Mouse (Mus musculus): ENCODE data around the gene Ccnf. TPM values are rescaled to one million over a fixed set of nuclear protein-coding genes. Genes with fewer than 3 reads are reported as not detected.

Gene Ccnf
- polyA plus RNA-seq, 1 experiment from 2014 or later: 61.9 TPM

DNA sequence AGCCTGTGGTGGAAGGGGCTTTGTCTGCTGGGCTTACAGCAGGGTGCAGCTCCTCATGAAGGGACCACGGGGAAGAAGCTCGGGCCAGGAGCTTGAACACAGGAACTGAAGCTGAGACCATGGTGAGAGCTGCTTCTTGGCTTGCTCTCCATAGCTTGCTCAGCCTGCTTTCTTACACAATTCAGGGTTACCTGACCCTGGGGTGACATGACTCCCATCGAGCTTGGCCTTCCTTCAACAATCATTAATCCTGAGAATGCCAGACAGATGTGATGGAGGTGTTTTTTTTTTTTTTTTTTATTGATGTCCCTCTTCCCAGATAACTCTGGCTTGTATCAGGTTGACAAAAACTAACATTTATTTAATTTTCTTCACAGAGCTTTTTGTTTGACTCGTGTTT, 7.7 kb upstream of the Ccnf start:
- H3K27me3 ChIP-seq: no peaks in the 10 kb centered on the region
- no peak overlapping the region for H3K4me2 ChIP-seq
- no peak overlapping the region for H3K4me3 ChIP-seq
- no peaks in the 10 kb centered on the region for H3K9me3 ChIP-seq
- ATAC-seq (ENCODE audit: insufficient number of reproducible peaks, insufficient read depth, low FRiP score, low TSS enrichment, low read depth): no peak
- no peaks in the 10 kb centered on the region for H3K36me3 ChIP-seq
- no peak overlapping the region for H3K27ac ChIP-seq
- no peaks in the 10 kb centered on the region for H3K4me1 ChIP-seq
- no peak overlapping the region for H3K9ac ChIP-seq
- 81% methylated on average over 4 of the region's 4 CpGs for WGBS

DNA sequence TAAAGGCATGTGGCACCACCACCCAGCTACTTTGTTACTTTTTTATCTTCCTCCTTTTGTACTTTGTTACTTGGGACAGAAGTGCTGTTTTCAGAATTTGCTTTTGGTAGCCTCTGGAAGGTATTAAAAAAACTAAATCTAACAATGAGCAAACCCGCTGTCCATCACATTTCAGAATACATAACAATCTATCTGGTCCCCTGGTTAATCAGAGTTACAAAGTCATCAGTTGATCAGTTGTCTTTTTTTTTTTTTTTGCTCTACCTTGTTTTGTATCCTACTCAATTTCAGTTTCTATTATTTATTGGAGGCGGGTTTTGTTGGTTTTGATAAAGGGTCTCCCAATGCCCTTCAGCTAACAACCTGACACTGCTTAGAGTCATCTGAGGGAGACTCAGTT, 1.0 kb upstream of the Ccnf start:
- no peak for ATAC-seq (ENCODE audit: insufficient number of reproducible peaks, insufficient read depth, low FRiP score, low TSS enrichment, low read depth)
- H3K27me3 ChIP-seq: no peaks in the 10 kb centered on the region
- no peak overlapping the region for H3K4me2 ChIP-seq
- peaks cover 16% of the 10 kb centered on the region for H3K36me3 ChIP-seq
- no peaks in the 10 kb centered on the region for H3K9me3 ChIP-seq
- peak overlapping the region; percentile 85; the same call in 1 of the 2 replicates for H3K27ac ChIP-seq
- 96% methylated on average over 2 of the region's 2 CpGs for WGBS
- H3K9ac ChIP-seq: no peak overlapping the region
- no peak overlapping the region for H3K4me3 ChIP-seq
- peaks cover 14% of the 10 kb centered on the region for H3K4me1 ChIP-seq

DNA sequence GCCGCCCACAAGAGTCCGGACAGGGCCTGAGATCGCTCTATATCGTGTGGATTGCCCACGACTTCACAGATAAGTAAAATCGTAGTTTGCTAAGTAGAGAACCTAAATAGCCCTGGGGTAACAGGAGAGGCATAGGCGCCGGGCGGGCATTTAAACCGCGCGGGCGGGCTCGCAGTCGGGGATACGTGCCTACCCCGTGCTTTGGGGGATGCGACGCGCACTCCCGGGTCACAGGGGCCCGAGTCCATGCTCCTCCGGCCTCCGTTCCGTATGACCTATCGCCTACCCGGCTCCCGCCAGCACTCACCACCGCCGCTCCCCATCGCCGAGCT, 330 bp downstream of the Ccnf start:
- ATAC-seq (ENCODE audit: insufficient number of reproducible peaks, insufficient read depth, low FRiP score, low TSS enrichment, low read depth): no peak
- WGBS: under 1% methylated on average over 32 of the region's 32 CpGs
- no peaks in the 10 kb centered on the region for H3K27me3 ChIP-seq

DNA sequence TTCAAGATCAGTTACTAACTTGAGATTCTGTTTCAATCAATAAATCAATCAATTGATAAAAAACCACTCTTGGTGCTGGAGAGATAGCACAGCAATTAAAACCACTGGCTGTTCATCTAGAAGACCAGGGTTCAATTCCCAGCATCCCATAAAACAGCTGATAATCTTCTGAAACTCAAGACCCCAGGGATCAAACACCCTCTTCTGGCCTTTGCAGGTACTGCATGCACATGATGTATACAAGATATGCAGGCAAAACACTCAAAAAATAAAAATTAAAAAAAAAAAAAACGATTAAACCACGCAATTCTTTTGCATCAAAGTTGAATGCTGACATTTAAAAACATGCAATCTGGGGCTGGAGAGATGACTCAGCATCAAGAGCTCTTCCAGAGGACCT, 2.6 kb downstream of the Ccnf start:
- peaks cover 14% of the 10 kb centered on the region for H3K4me1 ChIP-seq
- ATAC-seq (ENCODE audit: insufficient number of reproducible peaks, insufficient read depth, low FRiP score, low TSS enrichment, low read depth): no peak
- H3K9me3 ChIP-seq: no peaks in the 10 kb centered on the region
- H3K27me3 ChIP-seq: no peaks in the 10 kb centered on the region
- H3K4me2 ChIP-seq: no peak overlapping the region
- H3K27ac ChIP-seq: no peak overlapping the region
- H3K36me3 ChIP-seq: peaks cover 43% of the 10 kb centered on the region
- no peak overlapping the region for H3K9ac ChIP-seq
- 96% methylated on average over 2 of the region's 2 CpGs for WGBS
- H3K4me3 ChIP-seq: no peak overlapping the region

More for the DNA sequence above, 330 bp downstream of the Ccnf start:
- H3K4me2 ChIP-seq: peak overlapping the region; percentile 79
- peak overlapping the region; percentile 75 for H3K27ac ChIP-seq
- H3K9ac ChIP-seq: peak overlapping the region; percentile 89
- H3K9me3 ChIP-seq: no peaks in the 10 kb centered on the region
- H3K36me3 ChIP-seq: peaks cover 25% of the 10 kb centered on the region
- H3K4me1 ChIP-seq: peaks cover 14% of the 10 kb centered on the region
- H3K4me3 ChIP-seq: peak overlapping the region; percentile 74

DNA sequence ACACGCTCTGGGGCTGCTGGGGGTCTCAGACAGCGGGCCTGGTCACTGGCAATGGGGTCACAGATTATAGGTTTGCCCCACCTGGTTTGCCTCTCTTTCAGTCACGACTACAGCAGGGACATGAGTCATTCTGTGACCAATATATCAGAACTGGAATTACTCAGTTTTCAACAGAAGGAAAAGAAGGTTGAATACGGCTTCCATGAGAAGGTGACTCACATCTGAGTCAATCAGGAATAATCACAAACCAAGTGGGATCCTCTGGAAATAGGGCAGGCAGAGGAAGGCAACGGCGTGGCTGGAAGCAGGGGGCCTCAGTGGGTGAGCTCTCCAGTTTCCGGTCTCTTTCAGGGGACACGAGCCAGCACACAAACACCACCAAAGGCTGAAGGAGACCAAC, 7.2 kb downstream of the Ccnf start:
- H3K27ac ChIP-seq: no peak overlapping the region
- H3K36me3 ChIP-seq: peaks cover 88% of the 10 kb centered on the region
- no peaks in the 10 kb centered on the region for H3K4me1 ChIP-seq
- H3K27me3 ChIP-seq: no peaks in the 10 kb centered on the region
- no peak overlapping the region for H3K4me3 ChIP-seq
- no peaks in the 10 kb centered on the region for H3K9me3 ChIP-seq
- WGBS: 98% methylated on average over 8 of the region's 8 CpGs
- H3K9ac ChIP-seq: no peak overlapping the region
- H3K4me2 ChIP-seq: no peak overlapping the region
- ATAC-seq (ENCODE audit: insufficient number of reproducible peaks, insufficient read depth, low FRiP score, low TSS enrichment, low read depth): no peak

DNA sequence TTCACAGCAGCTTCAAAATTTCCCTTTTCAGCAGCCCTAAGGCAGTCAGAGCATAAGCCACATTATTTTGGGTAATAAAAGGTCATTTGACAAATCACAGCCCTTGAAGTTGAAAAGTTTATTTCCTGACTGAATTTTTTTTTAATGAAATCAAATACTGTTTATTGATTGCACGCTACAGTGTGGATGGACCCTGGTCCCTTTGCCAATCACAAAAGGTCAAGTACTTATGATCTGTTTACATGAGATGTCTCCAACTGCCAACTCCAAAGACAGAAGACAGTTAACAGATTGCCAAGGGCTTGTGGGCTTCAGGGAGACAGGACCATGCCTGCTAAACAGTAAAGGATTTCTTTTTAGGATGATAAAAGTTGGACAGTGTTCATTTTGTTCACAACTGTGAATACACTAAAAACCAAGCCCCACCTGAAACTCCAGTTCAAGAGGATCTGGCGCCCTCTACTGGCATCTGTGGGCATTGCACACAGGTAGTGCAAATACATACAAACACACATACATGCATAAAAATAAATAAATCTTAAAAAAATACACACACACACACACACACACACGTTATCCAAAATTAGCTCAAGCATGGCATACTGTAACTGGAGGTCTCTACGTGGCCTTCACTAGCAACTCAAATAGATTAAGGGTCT, 7.8 kb downstream of the Ccnf start:
- Histone ChIP-seq H3K9me3 (no peaks in the 10 kb centered on the region), H3K36me3 (peaks cover 88% of the 10 kb centered on the region), H3K4me3 (no peak overlapping the region), H3K9ac (no peak overlapping the region), H3K4me1 (no peaks in the 10 kb centered on the region), H3K4me2 (no peak overlapping the region), H3K27ac (no peak overlapping the region), H3K27me3 (no peaks in the 10 kb centered on the region)
- no peak for ATAC-seq (ENCODE audit: insufficient number of reproducible peaks, insufficient read depth, low FRiP score, low TSS enrichment, low read depth)
- WGBS: 84% methylated on average over 4 of the region's 4 CpGs

DNA sequence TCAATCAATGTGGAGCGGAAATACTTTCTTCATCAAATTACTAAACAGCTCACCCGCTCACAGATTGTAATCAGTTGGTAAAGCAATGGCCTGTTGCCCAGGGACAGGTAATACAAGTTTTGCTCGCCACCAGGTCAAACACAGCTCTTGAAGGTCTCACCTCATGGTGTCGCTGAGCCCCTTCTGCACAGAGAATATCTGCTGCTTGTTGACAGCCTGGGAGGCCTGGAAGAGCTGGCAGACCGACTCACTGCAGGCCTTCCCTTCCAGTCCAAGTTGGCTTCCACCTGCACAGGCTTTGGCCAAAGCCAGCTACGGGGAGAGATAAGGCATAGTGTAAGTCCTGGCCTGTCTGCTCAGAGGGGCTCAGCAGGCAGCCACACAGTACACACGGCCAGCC, 14.4 kb downstream of the Ccnf start:
- H3K4me1 ChIP-seq: no peaks in the 10 kb centered on the region
- H3K4me3 ChIP-seq: no peak overlapping the region
- H3K9ac ChIP-seq: no peak overlapping the region
- no peak overlapping the region for H3K4me2 ChIP-seq
- no peaks in the 10 kb centered on the region for H3K9me3 ChIP-seq
- peaks cover 99% of the 10 kb centered on the region for H3K36me3 ChIP-seq
- 92% methylated on average over 7 of the region's 7 CpGs for WGBS
- H3K27ac ChIP-seq: no peak overlapping the region
- no peak for ATAC-seq (ENCODE audit: insufficient number of reproducible peaks, insufficient read depth, low FRiP score, low TSS enrichment, low read depth)
- H3K27me3 ChIP-seq: no peaks in the 10 kb centered on the region

DNA sequence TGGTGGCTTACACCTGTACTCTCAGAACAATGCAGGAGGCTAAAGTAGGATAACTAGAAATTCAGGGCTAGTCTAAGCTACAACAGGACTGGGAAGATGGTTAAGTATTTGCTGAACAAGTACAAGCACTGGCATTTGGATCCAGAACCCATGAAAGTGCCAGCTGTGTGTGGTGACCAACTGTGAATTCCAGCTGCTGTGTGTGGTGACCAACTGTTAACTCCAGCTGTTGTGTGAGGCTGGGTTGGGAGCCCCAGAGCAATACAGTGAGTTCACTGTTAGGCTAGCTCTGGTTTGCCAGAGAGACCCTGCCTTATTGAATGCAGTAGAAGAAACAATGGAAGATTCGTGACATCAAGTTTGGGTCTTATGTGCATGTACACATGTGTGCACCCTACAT, 14.8 kb downstream of the Ccnf start:
- Histone ChIP-seq H3K27me3 (no peaks in the 10 kb centered on the region), H3K27ac (no peak overlapping the region), H3K4me1 (no peaks in the 10 kb centered on the region), H3K9ac (no peak overlapping the region), H3K36me3 (peaks cover 98% of the 10 kb centered on the region), H3K9me3 (no peaks in the 10 kb centered on the region), H3K4me3 (no peak overlapping the region), H3K4me2 (no peak overlapping the region)
- ATAC-seq (ENCODE audit: insufficient number of reproducible peaks, insufficient read depth, low FRiP score, low TSS enrichment, low read depth): no peak
- WGBS: 92% methylated on average over 1 of the region's 1 CpGs

DNA sequence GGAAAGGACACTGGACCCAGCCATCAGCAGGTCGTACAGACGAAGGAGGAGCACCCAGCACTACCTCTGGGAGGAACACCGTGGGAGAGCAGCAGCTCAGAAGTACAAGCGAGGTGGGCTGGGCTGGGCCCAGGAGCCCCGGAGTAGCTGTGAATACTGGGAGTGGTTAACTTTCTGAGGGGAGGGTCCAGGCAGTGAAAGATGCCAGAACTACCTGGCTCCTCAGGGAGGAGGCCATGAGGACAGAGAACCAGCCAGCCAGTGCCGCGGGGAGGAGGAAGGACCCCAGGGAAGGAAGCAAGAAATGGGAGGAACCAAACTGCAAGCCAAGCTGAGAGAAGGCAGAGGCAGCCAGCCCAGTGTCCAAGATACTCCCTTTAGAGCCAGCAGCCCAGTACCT, 23.3 kb downstream of the Ccnf start:
- WGBS: 87% methylated on average over 7 of the region's 7 CpGs
- no peaks in the 10 kb centered on the region for H3K4me1 ChIP-seq
- H3K9me3 ChIP-seq: no peaks in the 10 kb centered on the region
- H3K36me3 ChIP-seq: peaks cover 96% of the 10 kb centered on the region
- H3K27ac ChIP-seq: no peak overlapping the region
- ATAC-seq (ENCODE audit: insufficient number of reproducible peaks, insufficient read depth, low FRiP score, low TSS enrichment, low read depth): no peak
- no peaks in the 10 kb centered on the region for H3K27me3 ChIP-seq
- H3K4me3 ChIP-seq: no peak overlapping the region
- no peak overlapping the region for H3K4me2 ChIP-seq
- no peak overlapping the region for H3K9ac ChIP-seq

DNA sequence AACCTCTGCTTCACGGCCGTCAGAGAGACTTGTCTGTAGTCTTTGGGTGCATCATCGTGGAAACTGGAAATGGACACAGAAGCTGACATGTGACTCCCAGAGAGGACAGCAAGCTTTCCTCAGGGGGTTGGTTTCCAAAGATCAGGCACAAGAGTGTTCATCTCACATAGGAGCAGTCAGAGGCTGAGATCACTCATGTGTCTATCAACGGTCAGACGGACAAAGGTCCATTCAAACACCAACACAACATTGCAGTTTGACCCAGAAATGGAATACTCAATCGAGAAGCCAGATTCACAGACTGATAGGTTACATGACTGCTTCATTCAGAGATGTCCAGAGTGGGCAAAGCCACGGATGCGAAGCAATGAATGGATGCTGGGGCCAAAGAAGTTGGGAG, 24.6 kb downstream of the Ccnf start:
- Histone ChIP-seq H3K4me1 (no peaks in the 10 kb centered on the region), H3K9me3 (no peaks in the 10 kb centered on the region), H3K9ac (peak overlapping the region; percentile 21; the same call in 1 of the 2 replicates), H3K27me3 (no peaks in the 10 kb centered on the region), H3K4me3 (no peak overlapping the region), H3K27ac (no peak overlapping the region), H3K36me3 (peaks cover 91% of the 10 kb centered on the region), H3K4me2 (no peak overlapping the region)
- no peak for ATAC-seq (ENCODE audit: insufficient number of reproducible peaks, insufficient read depth, low FRiP score, low TSS enrichment, low read depth)
- WGBS: 93% methylated on average over 8 of the region's 8 CpGs

DNA sequence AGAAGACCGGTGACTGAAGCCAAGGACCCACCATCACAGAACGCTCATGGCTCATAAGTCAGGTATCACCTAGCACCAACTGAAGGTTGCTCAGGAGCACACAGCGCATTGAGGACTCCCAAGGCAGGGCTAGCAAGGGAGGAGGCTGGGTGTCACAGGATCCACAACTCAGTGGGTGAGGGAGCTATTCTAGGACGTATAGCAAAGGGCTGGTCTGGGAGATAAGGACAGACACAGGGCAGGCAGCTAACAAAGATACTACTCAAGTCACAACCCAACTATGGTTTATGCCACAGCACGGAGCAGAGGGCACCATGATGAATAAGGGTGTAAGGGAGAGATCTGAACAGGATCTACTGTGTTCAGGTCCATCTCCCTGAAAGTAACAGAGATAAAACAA, 25.4 kb downstream of the Ccnf start:
- no peak for ATAC-seq (ENCODE audit: insufficient number of reproducible peaks, insufficient read depth, low FRiP score, low TSS enrichment, low read depth)
- WGBS: 94% methylated on average over 5 of the region's 5 CpGs

DNA sequence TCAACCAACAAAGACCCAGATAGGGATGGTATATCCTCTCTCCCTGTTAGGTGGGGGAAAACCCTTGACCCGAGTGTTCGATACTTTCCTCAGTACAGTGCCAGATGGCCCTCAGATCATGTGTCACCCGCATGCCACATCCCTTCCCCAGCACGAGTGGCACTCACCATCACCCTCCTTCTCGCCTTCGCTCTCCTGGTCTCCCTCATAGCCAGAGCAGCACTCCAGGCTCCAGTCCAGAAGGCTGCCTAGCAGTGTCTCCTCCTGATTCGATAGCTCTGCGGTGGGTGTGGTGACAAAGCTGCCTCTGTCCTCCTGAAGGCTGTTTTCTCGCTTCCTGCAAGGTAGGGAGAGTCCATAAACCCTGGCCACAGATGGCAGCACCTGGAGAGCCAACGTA, 26.5 kb downstream of the Ccnf start:
- Histone ChIP-seq H3K4me1 (peaks cover 10% of the 10 kb centered on the region), H3K4me3 (no peak overlapping the region), H3K36me3 (peaks cover 72% of the 10 kb centered on the region), H3K4me2 (no peak overlapping the region), H3K27me3 (no peaks in the 10 kb centered on the region), H3K27ac (no peak overlapping the region), H3K9ac (no peak overlapping the region), H3K9me3 (no peaks in the 10 kb centered on the region)
- ATAC-seq (ENCODE audit: insufficient number of reproducible peaks, insufficient read depth, low FRiP score, low TSS enrichment, low read depth): no peak
- WGBS: 85% methylated on average over 10 of the region's 10 CpGs

More for the DNA sequence above, 25.4 kb downstream of the Ccnf start:
- H3K36me3 ChIP-seq: peaks cover 83% of the 10 kb centered on the region
- peaks cover 5% of the 10 kb centered on the region for H3K4me1 ChIP-seq
- no peak overlapping the region for H3K4me3 ChIP-seq
- no peaks in the 10 kb centered on the region for H3K27me3 ChIP-seq
- H3K9ac ChIP-seq: no peak overlapping the region
- no peaks in the 10 kb centered on the region for H3K9me3 ChIP-seq
- H3K4me2 ChIP-seq: no peak overlapping the region
- H3K27ac ChIP-seq: no peak overlapping the region

Data from embryonic facial prominence, embryonic 13.5 days (tissue).